Mouse (Mus musculus): ENCODE measurements around the gene Gm14214. TPM values are rescaled to one million over a fixed set of nuclear protein-coding genes. Genes with fewer than 3 reads are reported as not detected.

Gene Gm14214
- polyA plus RNA-seq (2016; fragmentation: Nextera tagmentation; extraction: Ambion mirVana) = not detected in 2 replicates

- Histone ChIP-seq H3K27me3 (replicated peaks) (no peaks in the 10 kb centered on the region), H3K9me3 (replicated peaks) (peaks cover 4% of the 10 kb centered on the region; the same call in 1 of the 2 replicates), H3K4me1 (replicated peaks) (no peaks in the 10 kb centered on the region), H3K36me3 (no peaks in the 10 kb centered on the region), H3K27ac (ENCODE audit: poor library complexity, severe bottlenecking) (no peak within 1 kb of the TSS), H3K4me3 (no peak within 1 kb of the TSS), H3K9ac (no peak within 1 kb of the TSS), H3K4me2 (no peak within 1 kb of the TSS)
- ATAC-seq (ENCODE audit: insufficient number of reproducible peaks, low FRiP score) = no peak
Observed at GRCm38 (mm10) chr2:154769930-154770329, at the start of gene Gm14214. Gene Gm14214, minus strand, starts transcription at chr2:154770030.

GRCm38 (mm10) chr2:154818599-154818998, 48.8 kb upstream of the Gm14214 start:
- no peak overlapping the region for H3K4me3 ChIP-seq
- no peak overlapping the region for H3K4me2 ChIP-seq
- H3K36me3 ChIP-seq = no peaks in the 10 kb centered on the region
- H3K27me3 ChIP-seq (replicated peaks) = no peaks in the 10 kb centered on the region
- no peak overlapping the region for H3K27ac ChIP-seq (ENCODE audit: poor library complexity, severe bottlenecking)
- peaks cover 52% of the 10 kb centered on the region for H3K4me1 ChIP-seq (replicated peaks)
- H3K9me3 ChIP-seq (replicated peaks) = no peaks in the 10 kb centered on the region
- H3K9ac ChIP-seq = no peak overlapping the region
- 65% methylated on average over 1 of the region's 1 CpGs for WGBS
- no peak for ATAC-seq (ENCODE audit: insufficient number of reproducible peaks, low FRiP score)

GRCm38 (mm10) chr2:154817788-154818187, 48.0 kb upstream of the Gm14214 start:
- H3K27ac ChIP-seq (ENCODE audit: poor library complexity, severe bottlenecking) = no peak overlapping the region
- H3K4me1 ChIP-seq (replicated peaks) = peaks cover 52% of the 10 kb centered on the region
- ATAC-seq (ENCODE audit: insufficient number of reproducible peaks, low FRiP score) = no peak
- no peaks in the 10 kb centered on the region for H3K36me3 ChIP-seq
- no peak overlapping the region for H3K4me3 ChIP-seq
- H3K9me3 ChIP-seq (replicated peaks) = no peaks in the 10 kb centered on the region
- H3K27me3 ChIP-seq (replicated peaks) = no peaks in the 10 kb centered on the region
- H3K4me2 ChIP-seq = no peak overlapping the region
- 9% methylated on average over 1 of the region's 1 CpGs for WGBS
- no peak overlapping the region for H3K9ac ChIP-seq

- H3K36me3 ChIP-seq = no peaks in the 10 kb centered on the region
- WGBS = 53% methylated on average over 3 of the region's 3 CpGs
- H3K27ac ChIP-seq (ENCODE audit: poor library complexity, severe bottlenecking) = peak overlapping the region; percentile 8; the same call in 1 of the 2 replicates
- no peak overlapping the region for H3K9ac ChIP-seq
- no peaks in the 10 kb centered on the region for H3K9me3 ChIP-seq (replicated peaks)
- H3K27me3 ChIP-seq (replicated peaks) = no peaks in the 10 kb centered on the region
- H3K4me3 ChIP-seq = no peak overlapping the region
- H3K4me2 ChIP-seq = no peak overlapping the region
- peaks cover 54% of the 10 kb centered on the region for H3K4me1 ChIP-seq (replicated peaks)
- ATAC-seq (ENCODE audit: insufficient number of reproducible peaks, low FRiP score) = no peak
Observed at GRCm38 (mm10) chr2:154817089-154817488, 47.3 kb upstream of the Gm14214 start.

GRCm38 (mm10) chr2:154813426-154813825, 43.6 kb upstream of the Gm14214 start:
- no peak for ATAC-seq (ENCODE audit: insufficient number of reproducible peaks, low FRiP score)
- Histone ChIP-seq H3K27me3 (replicated peaks) (no peaks in the 10 kb centered on the region), H3K9me3 (replicated peaks) (no peaks in the 10 kb centered on the region), H3K9ac (no peak overlapping the region), H3K27ac (ENCODE audit: poor library complexity, severe bottlenecking) (no peak overlapping the region), H3K36me3 (no peaks in the 10 kb centered on the region), H3K4me1 (replicated peaks) (peaks cover 43% of the 10 kb centered on the region), H3K4me2 (no peak overlapping the region), H3K4me3 (no peak overlapping the region)
- WGBS = 92% methylated on average over 2 of the region's 2 CpGs

- Histone ChIP-seq H3K36me3 (no peaks in the 10 kb centered on the region), H3K4me2 (no peak overlapping the region), H3K4me1 (replicated peaks) (peaks cover 45% of the 10 kb centered on the region), H3K9ac (no peak overlapping the region), H3K4me3 (no peak overlapping the region), H3K9me3 (replicated peaks) (no peaks in the 10 kb centered on the region), H3K27ac (ENCODE audit: poor library complexity, severe bottlenecking) (no peak overlapping the region), H3K27me3 (replicated peaks) (no peaks in the 10 kb centered on the region)
- ATAC-seq (ENCODE audit: insufficient number of reproducible peaks, low FRiP score) = no peak
- 61% methylated on average over 1 of the region's 1 CpGs for WGBS
Observed at GRCm38 (mm10) chr2:154810821-154811220, 41.0 kb upstream of the Gm14214 start.

- Histone ChIP-seq H3K4me3 (no peak overlapping the region), H3K9ac (no peak overlapping the region), H3K4me1 (replicated peaks) (peaks cover 48% of the 10 kb centered on the region), H3K4me2 (no peak overlapping the region), H3K36me3 (no peaks in the 10 kb centered on the region), H3K9me3 (replicated peaks) (no peaks in the 10 kb centered on the region), H3K27ac (ENCODE audit: poor library complexity, severe bottlenecking) (0 out of 2 replicates have a peak overlapping the region, but pooled peaks have one; percentile 39), H3K27me3 (replicated peaks) (no peaks in the 10 kb centered on the region)
- ATAC-seq (ENCODE audit: insufficient number of reproducible peaks, low FRiP score) = no peak
- WGBS = 91% methylated on average over 1 of the region's 1 CpGs
Observed at GRCm38 (mm10) chr2:154809107-154809762, 39.4 kb upstream of the Gm14214 start.

GRCm38 (mm10) chr2:154807689-154808088, 37.9 kb upstream of the Gm14214 start:
- no peak for ATAC-seq (ENCODE audit: insufficient number of reproducible peaks, low FRiP score)
- no peaks in the 10 kb centered on the region for H3K36me3 ChIP-seq
- no peaks in the 10 kb centered on the region for H3K9me3 ChIP-seq (replicated peaks)
- H3K4me1 ChIP-seq (replicated peaks) = peaks cover 59% of the 10 kb centered on the region
- H3K27me3 ChIP-seq (replicated peaks) = no peaks in the 10 kb centered on the region
- no peak overlapping the region for H3K4me2 ChIP-seq
- no peak overlapping the region for H3K4me3 ChIP-seq
- 62% methylated on average over 1 of the region's 1 CpGs for WGBS
- H3K9ac ChIP-seq = no peak overlapping the region
- H3K27ac ChIP-seq (ENCODE audit: poor library complexity, severe bottlenecking) = no peak overlapping the region

- 56% methylated on average over 4 of the region's 4 CpGs for WGBS
- peaks cover 39% of the 10 kb centered on the region for H3K4me1 ChIP-seq (replicated peaks)
Observed at GRCm38 (mm10) chr2:154803845-154804244, 34.0 kb upstream of the Gm14214 start.

GRCm38 (mm10) chr2:154803372-154803771, 33.5 kb upstream of the Gm14214 start:
- H3K36me3 ChIP-seq = peaks cover 6% of the 10 kb centered on the region; the same call in 1 of the 2 replicates
- H3K4me3 ChIP-seq = no peak overlapping the region
- peaks cover 35% of the 10 kb centered on the region for H3K4me1 ChIP-seq (replicated peaks)
- H3K27me3 ChIP-seq (replicated peaks) = no peaks in the 10 kb centered on the region
- no peaks in the 10 kb centered on the region for H3K9me3 ChIP-seq (replicated peaks)
- H3K27ac ChIP-seq (ENCODE audit: poor library complexity, severe bottlenecking) = no peak overlapping the region
- H3K4me2 ChIP-seq = no peak overlapping the region
- no peak overlapping the region for H3K9ac ChIP-seq
- ATAC-seq (ENCODE audit: insufficient number of reproducible peaks, low FRiP score) = no peak
- WGBS = 95% methylated on average over 1 of the region's 1 CpGs

More at GRCm38 (mm10) chr2:154803845-154804244, 34.0 kb upstream of the Gm14214 start:
- H3K4me3 ChIP-seq = no peak overlapping the region
- no peak for ATAC-seq (ENCODE audit: insufficient number of reproducible peaks, low FRiP score)
- H3K27ac ChIP-seq (ENCODE audit: poor library complexity, severe bottlenecking) = no peak overlapping the region
- no peak overlapping the region for H3K9ac ChIP-seq
- H3K36me3 ChIP-seq = peaks cover 6% of the 10 kb centered on the region; the same call in 1 of the 2 replicates
- no peaks in the 10 kb centered on the region for H3K9me3 ChIP-seq (replicated peaks)
- H3K27me3 ChIP-seq (replicated peaks) = no peaks in the 10 kb centered on the region
- no peak overlapping the region for H3K4me2 ChIP-seq

- peak overlapping the region; percentile 98 for H3K9ac ChIP-seq
- H3K4me2 ChIP-seq = peak overlapping the region; percentile 78
- no peaks in the 10 kb centered on the region for H3K36me3 ChIP-seq
- ATAC-seq (ENCODE audit: insufficient number of reproducible peaks, low FRiP score) = peak; percentile 58
- H3K4me3 ChIP-seq = peak overlapping the region; percentile 88
- H3K9me3 ChIP-seq (replicated peaks) = no peaks in the 10 kb centered on the region
- H3K27me3 ChIP-seq (replicated peaks) = no peaks in the 10 kb centered on the region
- WGBS = under 1% methylated on average over 66 of the region's 67 CpGs
- H3K4me1 ChIP-seq (replicated peaks) = peaks cover 51% of the 10 kb centered on the region
- peak overlapping the region; percentile 95 for H3K27ac ChIP-seq (ENCODE audit: poor library complexity, severe bottlenecking)
Observed at GRCm38 (mm10) chr2:154791661-154792642, 22.1 kb upstream of the Gm14214 start.

Measured in heart, embryonic 12.5 days (tissue).